Mouse (Mus musculus) embryo, embryonic 10 days (tissue): ENCODE data around the gene Rac1.

Experiments used
- DNase-seq: peaks from one replicate; pipeline ENCODE4 v3.0.0-alpha.2; 2015; ENCODE audit warnings: low spot score

Gene Rac1

DNA sequence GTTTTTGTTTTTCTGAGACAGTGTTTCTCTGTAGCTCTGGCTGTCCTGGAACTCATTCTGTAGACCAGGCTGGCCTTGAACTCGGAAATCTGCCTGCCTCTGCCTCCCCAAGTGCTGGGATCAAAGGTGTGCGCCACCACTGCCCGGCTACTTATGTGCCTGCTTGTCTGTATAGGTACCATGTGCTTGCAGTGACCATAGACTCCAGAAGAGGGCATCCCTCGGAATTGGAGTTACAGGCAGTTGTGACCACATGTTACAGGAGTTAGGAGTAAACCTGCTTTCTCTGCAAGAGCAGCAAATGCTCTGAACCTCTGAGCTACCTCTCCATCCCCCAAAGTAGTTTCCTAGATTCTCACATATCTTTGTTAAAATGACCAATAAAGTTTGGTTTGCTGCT, 36.1 kb downstream of the Rac1 start:
- no peak for DNase-seq

DNA sequence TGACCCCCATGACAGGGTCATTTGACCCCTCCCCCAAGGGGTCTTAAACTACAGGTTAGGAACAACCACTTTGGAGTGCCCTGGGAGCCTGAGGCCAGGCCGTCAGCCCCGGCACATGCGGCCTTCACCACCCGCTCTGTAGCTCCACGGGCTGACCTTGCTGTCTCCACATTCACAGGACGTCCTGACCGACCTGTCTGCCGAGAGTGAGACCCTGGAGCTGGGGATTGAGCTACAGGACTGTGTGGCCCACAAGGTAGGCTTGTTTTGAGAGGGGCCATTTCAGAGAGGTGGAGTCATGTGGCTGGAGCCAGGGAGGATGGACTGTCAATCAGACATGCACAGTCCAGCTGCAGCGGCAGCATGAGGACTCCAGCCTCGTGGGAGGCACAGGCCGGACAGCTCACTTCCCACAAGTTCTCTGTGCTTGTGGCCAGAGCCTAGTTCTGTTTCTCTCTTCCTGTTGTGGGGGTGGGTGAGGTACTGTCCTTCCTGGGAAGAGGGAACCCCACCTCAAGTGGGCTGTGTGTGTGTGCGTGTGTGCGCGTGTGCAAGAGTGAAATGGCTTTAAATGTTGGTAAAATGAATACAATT, 38.0 kb downstream of the Rac1 start:
- no peak for DNase-seq

DNA sequence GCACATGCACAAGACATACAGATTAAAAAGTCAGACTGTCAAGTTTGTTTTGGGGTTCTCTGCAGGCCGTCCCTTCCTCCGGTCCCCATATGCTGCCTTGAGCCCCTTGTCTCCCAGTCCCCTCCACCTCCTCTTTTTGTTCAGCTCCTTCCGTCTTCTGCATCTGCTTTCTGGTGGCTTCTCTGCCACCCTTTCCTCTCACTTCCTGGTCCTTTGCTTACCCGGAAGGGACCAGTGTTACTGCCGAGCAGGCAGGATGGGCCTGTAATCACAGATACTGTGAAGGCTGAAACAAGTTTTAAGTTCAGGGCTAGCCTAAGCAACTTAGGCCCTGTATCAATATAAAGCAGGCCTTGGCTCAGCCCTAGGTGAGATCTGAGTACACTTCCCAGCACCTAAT, 39.8 kb downstream of the Rac1 start:
- no peak for DNase-seq

GRCm38 (mm10) chr5:143487193-143487592, 40.6 kb downstream of the Rac1 start:
- DNase-seq: no peak

GRCm38 (mm10) chr5:143484955-143485354, 42.9 kb downstream of the Rac1 start:
- no peak for DNase-seq

DNA sequence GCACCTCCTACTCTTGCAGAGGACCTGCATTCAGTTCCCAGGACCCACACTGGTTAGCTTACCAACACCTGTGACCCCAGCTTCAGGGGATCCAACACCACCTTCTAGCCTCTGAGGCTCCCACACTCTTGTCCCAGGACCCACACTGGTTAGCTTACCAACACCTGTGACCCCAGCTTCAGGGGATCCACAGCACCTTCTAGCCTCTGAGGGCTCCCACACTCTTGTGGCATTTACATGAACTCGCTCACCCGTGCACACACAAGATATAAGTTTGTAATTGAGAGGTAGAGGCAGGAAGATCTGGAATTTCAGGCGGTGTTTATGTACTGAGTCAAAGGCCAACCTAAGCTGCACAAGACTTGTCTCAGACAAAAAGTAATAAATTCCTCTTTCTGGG, 49.9 kb downstream of the Rac1 start:
- DNase-seq: no peak

DNA sequence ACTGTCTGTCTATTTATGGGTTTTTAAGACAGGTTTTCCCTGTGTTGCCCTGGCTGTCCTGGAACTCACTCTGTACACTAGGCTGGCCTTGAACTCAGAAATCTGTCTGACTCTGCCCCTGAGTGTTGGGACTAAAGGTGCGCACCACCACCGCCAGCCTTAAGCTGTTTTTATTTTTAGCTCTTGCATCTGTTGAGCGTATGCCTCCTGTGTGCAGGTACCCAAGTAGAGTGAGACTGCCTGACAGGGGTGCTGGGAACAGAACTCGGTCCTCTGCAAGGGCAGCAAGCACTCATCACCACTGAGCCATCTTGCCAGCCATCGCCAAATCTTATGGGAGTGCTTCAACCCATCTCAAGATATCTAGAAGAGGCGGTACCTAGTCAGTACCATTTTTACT, 51.8 kb downstream of the Rac1 start:
- DNase-seq: no peak

DNA sequence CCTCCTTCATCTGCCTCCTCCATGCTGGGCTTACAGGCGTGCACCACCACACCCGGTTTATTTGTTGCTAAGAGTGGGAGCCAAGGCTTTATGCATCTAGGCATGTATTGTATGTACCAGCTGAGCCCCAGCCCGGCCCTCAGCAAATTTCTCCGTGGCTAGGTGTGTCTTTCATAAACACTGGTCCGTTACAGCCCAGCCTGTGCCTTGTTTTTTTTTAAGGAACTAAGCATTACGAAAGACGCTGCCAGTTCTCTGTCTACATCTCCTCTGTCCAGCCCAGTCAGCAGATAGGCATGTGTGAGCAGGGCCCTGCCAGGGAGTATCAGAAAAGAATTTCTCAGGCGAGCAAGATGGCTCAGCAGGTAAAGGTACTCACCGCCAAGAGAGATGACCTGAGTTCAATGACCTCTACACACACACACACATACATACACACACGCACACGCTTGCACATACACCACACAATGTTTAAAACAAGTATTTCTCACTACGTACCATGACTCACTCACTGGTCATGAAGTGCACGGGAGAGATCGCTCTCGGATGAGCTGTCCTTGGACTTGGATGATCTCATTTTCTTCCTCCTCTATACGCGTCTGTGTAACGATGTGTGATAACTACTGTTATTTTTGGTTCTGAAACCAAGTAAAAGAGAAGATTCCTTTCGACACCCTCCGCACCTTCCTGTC, 52.5 kb downstream of the Rac1 start:
- DNase-seq: no peak

- no peak for DNase-seq
These were observed 55.8 kb downstream of the Rac1 start for GRCm38 (mm10) chr5:143471953-143472618.

DNA sequence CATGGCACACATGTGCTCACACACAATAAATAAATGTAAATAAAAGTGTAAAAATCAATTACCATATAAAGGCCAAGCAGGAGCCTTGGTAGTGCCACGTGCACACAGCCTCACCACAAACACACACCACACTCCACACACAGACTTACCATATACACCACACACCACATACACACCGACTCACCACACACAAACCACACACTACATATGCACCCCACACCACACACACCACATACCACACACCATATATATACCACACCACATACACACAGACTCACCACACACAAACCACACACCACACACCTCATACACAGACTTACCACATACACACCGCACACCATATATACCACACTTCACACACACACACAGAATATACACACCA, 56.7 kb downstream of the Rac1 start:
- DNase-seq: no peak

DNA sequence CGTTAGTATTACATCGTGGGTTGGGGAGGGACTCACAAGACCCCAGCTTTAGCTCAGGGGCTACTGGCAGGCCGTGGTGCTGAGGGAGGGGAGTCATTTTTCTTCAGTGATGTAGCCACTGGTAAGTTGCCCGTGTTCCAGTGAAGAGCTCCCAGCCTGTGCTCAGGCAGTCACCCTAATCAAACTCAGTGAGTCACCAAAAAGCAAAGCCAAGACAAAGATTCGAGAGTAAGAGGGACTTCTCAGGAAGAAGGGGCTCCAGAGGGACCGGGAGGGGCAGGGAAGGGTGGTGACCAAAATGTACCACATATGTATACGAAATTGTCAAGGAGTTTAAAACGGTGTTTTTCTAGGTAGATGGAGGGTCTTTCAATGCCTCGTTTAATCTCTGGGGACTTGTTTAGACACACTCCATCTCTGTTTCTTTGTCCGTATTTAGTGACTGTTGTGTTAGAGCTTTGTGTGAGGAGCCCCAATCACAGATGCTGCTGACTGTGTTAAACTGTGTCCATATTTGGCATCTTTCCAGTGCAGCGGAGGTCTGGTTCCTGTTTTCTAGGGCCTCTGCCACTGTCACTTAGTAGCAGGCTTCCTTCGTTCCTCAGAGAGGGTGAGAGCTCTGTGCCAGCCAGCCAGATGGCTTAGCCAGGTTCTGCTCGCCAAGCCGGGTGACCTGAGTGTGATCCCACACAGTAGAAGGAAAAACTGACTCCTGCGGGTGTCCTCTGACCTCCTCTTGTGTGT, 57.2 kb downstream of the Rac1 start:
- DNase-seq: no peak

DNA sequence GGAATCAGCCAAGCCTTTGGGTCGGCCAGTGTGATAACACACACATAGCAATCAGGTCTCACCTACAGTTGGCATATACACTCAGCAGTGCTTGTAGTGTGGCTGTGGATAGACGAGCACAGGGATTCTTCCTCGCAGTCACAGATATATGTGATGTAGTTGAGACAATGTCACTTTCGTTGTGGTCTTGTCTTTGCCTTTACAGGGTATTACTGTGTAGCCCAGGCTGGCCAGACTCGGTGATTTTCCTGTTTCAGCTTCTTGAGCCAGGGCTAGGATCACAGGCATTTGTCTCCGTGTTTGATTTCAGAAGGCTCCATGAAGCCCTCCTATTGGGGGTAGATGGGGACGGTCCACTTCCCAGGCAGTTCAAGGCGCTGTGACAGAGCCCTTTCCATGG, 58.2 kb downstream of the Rac1 start:
- DNase-seq: no peak

- no peak for DNase-seq
These were observed 59.9 kb downstream of the Rac1 start for GRCm38 (mm10) chr5:143467931-143468330.

DNA sequence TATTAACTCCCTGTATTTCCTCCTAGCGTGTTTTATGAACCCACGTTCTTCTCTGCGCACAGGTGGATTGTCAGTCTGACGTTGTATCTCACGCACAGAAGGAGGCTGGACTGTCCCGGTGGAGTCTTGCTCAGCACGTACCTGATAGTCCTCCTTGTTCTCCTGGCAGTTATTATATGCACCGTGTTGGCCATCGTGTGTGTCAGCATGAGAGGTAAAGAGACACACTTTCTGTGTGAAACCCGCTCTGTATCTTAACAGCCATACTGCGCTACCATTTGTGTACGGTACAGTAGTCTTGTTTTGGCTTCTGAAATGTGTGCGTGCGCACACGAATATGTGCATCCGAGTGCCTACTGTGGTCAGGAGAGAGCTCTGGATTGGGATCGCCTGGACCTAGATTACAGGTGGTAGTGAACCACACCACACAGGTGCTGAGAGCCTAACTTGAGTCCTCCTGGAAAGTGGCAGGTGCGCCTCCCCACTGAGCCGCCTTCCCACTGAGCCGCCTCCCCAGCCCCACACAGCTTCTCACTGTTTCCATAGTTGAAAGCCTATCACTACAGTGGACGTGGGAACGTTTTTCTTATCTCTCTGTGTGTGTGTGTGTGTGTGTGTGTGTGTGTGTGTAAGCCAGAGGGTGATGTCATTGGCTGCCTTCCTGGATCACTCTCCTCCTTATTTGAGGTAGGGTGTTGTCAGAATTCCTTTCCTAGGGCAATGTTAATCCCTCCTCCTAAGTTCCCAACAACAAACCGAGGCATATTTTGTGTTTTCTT, 60.8 kb downstream of the Rac1 start:
- no peak for DNase-seq

DNA sequence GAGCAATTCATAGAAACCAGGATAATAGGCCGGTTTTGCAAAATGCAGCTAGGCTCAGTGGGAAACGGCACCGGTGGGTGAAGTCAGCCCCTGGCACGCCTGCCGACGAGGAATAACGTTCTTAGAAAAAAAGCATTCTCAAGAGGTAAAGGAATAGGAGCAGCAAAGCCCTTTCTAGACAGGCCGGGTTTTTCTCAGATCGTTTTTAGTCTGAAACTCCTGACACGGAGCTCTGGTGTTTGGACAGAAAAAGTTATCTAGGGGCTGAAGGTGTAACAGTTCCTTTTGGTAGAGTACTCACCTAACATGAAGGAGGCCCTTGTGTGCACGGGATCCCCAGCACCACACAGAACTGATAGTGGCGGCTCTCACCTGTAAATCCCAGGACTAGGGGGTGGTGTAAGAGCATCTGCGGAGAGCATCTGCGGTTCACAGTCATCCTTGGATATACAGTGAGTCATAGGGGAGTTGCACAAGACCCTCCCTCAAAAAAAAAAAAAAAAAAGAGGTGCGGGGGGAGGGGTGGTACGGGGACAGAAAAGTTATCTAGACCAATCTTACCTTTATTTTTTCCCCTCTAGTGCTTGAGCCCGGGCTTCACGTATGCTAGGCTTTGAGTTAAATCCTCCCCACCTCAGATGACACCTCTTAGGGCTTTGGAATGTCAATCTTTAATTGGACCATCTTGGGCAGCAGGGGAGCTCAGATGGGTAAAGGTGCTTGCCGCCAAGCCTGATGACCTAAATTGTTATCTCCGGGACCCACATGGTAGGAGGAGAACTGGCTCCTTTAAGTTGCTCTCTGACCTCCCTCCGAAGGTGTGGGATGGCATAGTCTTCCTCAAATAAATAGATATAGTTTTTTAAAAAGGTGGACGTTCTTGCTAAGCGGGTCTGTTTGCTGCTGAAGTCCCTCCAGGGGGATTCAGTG, 62.4 kb downstream of the Rac1 start:
- DNase-seq: no peak

- no peak for DNase-seq
These were observed 63.1 kb downstream of the Rac1 start for GRCm38 (mm10) chr5:143464757-143465118.

DNA sequence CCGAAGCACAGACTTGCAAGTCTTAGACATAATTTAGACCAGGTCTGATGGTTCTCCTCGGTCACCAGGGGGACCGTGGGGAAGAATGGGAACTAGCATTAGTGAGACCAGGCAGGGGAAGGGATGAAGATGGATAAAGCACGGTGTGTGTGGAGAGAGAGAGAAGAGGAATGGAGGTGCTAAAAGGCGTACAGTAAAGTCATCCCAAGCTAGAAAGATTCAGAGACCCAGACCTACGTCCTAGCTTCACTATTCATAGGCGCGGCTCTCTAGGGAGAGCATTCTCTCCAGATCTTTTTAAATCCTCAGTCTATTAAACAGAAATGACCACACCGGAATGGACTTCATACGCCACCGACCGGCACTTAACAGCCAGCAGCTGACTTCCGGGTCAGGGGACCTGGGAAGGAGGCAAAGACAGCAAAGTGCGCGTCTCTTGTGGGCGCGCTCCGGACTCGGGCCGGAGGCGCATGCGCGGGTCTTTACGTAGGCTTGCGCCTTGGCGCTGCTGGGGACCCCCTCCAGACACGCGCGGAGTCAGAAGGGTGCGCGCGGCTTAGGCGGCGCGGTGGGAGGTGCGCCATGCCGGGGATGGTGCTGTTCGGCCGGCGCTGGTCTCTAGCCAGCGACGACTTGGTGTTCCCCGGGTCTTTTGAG, 63.6 kb downstream of the Rac1 start, which contains the start of gene Daglb:
Daglb (plus strand) TSS at position 485 of the 657 bp plus-strand sequence.
- peak; percentile 92 for DNase-seq

- no peak for DNase-seq
These were observed 64.2 kb downstream of the Rac1 start for GRCm38 (mm10) chr5:143463671-143464070.
